Mouse (Mus musculus) brown adipose tissue, adult 24 weeks (tissue): ENCODE data around the gene Chchd6. TPM values are rescaled to one million over a fixed set of nuclear protein-coding genes. Genes with fewer than 3 reads are reported as not detected.

ENCODE experiments used
- H3K27ac ChIP-seq: fragments of 200-500 bp; replicated peaks from 2 replicates; pipeline ENCODE4 v1.5.1; 2012; ENCODE audit warnings: low read depth, mild to moderate bottlenecking, low read length
- H3K4me1 ChIP-seq: fragments of 200-500 bp; 2 replicates; pipeline ENCODE4 v1.6.1; 2012; ENCODE audit warnings: low read length, mixed read lengths; ENCODE audit not compliant: control insufficient read depth, insufficient read depth, insufficient read length
- H3K4me3 ChIP-seq: fragments of 200-500 bp; 2 replicates; pipeline ENCODE4 v1.5.1; 2012; ENCODE audit warnings: low read depth, mild to moderate bottlenecking, low read length, moderate library complexity; ENCODE audit not compliant: insufficient read depth
- polyA plus RNA-seq: library from polyadenylated mRNA; stranded (reverse); fragments of >200 nt; gene quantifications from 2 replicates; pipeline ENCODE4 v1.2.4, GENCODE M21; 2012; ENCODE audit not compliant: missing spikeins, insufficient read depth, insufficient read length

Gene Chchd6
- polyA plus RNA-seq, 1 experiment: 79.4 TPM

GRCm38 (mm10) chr6:89345486-89345785 lies 250.0 kb downstream of the Chchd6 start:
- H3K4me3 ChIP-seq: no peak overlapping the region

DNA sequence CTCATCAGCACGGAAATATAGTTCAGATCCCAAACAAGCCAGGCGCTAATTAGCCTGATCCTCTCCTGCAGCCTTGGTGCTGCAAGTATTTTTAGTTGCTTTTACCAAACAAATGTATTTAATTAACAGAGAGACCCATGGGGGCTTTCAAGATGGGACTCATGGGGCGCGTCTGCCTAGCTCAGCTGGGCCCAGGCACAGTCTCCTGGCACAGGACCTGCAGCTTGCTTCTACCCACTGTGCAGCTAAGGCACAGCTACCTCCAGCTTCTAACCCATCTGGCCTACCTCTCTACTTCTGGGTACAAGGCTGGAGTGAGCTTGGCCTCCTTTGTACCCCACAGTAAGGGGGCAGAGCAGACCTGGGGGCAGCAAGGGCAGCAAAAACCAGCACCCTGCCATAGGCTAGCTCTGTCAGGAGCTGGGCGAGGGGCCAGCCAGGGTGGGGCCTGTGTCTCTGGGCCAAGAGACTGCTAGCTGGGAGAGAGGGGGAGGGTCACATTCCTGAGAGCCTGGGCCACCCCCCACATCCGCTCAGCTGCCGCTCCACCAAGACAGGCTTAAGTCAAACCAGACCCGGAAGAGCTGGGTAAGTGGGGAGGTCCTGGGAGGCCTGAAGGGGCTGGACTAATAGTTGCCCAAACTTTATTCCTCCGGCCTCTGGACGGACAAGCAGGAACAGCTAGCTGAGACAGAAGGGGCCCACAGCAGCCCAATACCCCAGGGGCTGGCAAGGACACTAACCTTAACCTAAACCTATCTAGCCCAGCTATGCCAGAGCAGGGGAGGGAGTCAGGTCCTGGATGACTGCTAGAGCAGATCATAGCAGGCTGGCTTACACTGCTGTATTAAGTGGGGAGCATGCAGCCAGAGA lies 250.6 kb downstream of the Chchd6 start:
- H3K4me1 ChIP-seq: peaks cover 41% of the 10 kb centered on the region
- 0 out of 2 replicates have a peak overlapping the region, but pooled peaks have one; percentile 4 for H3K4me3 ChIP-seq
- peak overlapping the region; percentile 57 for H3K27ac ChIP-seq

More at GRCm38 (mm10) chr6:89345486-89345785, 250.0 kb downstream of the Chchd6 start:
- Histone ChIP-seq H3K27ac (peak overlapping the region; percentile 57), H3K4me1 (peaks cover 46% of the 10 kb centered on the region)

DNA sequence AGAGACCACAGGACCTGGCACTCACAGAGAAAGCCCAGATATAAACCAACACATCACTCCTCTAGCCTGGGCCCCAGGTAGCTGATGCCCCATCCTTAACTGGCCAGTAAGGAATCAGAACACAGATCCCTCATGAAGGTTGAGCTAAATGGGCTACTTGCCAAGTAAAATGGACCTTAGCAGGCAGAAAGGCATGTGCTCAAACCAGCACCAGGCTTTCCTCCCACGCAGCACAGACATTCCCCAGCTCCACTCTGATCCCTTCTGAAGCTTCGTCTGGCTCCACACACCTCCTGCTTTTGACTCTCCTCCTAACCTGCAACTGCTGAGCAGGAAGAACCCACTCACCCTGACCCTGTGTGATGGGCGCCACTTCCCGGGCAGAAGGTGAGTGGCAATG lies 253.5 kb downstream of the Chchd6 start:
- peaks cover 43% of the 10 kb centered on the region for H3K4me1 ChIP-seq
- no peak overlapping the region for H3K4me3 ChIP-seq
- H3K27ac ChIP-seq: no peak overlapping the region

DNA sequence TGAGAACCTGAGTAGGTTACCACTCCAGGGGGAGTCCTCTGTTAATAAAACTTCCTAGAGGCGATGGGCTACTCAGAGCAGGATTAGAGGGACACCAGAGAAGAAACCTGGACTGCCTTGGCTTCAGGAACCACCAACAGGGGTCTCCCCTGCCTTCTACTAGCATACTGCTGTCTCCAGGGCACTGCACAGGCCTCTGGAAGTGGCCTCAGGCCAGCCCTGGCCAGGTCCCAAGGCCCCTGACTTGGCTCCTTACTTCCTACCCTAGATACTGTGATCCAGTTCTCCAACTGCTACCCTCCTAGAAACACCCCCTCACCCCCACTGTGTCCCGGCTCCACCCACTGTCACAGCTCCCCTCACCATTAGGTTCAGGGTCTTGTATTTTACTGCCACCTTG lies 256.0 kb downstream of the Chchd6 start:
- Histone ChIP-seq H3K27ac (no peak overlapping the region; the same call in 1 of the 2 replicates), H3K4me3 (no peak overlapping the region), H3K4me1 (peaks cover 36% of the 10 kb centered on the region)

DNA sequence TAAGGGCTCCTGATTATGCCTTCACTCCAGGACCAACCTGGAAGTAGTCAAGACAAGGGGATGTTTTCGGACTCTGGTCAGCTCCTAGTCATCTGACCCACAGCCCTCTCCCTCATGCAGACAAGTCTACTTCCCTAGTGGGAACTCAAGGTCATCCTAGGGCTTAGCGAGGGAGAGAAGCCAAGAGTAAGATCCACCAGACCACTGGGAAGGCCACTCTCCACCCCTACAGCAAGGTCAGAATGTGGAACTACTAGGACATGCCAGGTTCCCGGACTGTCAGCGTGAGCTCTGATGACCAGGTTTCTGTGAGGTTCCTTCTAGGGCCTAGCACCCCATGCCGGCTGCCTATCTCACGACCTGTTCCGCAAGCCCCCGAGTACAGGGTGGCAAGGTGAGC lies 256.7 kb downstream of the Chchd6 start:
- Histone ChIP-seq H3K4me1 (peaks cover 29% of the 10 kb centered on the region), H3K4me3 (no peak overlapping the region), H3K27ac (no peak overlapping the region)

DNA sequence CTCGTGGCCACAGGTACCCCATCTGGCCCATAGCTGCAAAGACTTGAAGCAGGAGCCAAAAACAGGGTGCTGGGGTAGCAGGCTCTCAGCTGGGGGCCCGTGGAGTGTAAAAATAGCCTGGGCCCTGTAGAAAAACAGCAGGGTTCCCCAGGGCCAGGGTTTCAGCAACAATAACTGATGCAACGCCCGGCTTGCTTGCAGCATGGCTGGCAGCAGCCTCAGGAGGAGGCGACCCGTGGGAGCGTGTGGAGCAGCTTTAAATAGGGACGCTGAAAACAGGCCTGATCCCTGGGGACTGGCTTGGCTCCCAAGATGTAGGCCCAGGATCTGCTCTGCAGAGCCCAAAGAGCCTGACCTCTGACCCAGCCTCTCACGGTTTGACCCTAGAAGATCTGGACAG lies 257.9 kb downstream of the Chchd6 start:
- H3K27ac ChIP-seq: no peak overlapping the region; the same call in 1 of the 2 replicates
- H3K4me1 ChIP-seq: peaks cover 21% of the 10 kb centered on the region
- no peak overlapping the region for H3K4me3 ChIP-seq

- Histone ChIP-seq H3K27ac (no peak overlapping the region), H3K4me1 (peaks cover 17% of the 10 kb centered on the region), H3K4me3 (no peak overlapping the region)
These were observed 261.3 kb downstream of the Chchd6 start for GRCm38 (mm10) chr6:89333964-89334702.

Other genes starting within 250 kb of the Chchd6 start
- 27.1 and 34.3 TPM in 2 replicates for gene Plxna1, start 233.0 kb downstream of the Chchd6 start, polyA plus RNA-seq
- gene Txnrd3, start 48.3 kb upstream of the Chchd6 start, polyA plus RNA-seq: 7.0 and 10.2 TPM in 2 replicates
- gene Vmn1r40, start 111.9 kb upstream of the Chchd6 start, polyA plus RNA-seq: not detected in 2 replicates
- gene Vmn1r41, start 145.1 kb upstream of the Chchd6 start, polyA plus RNA-seq: not detected in 2 replicates